Mouse (Mus musculus): ENCODE data around the gene Pcnx.

GRCm38 (mm10) chr12:81920614-81921013 is 60.8 kb downstream of the Pcnx start:
- no peak for TF ChIP-seq POLR2A (IDR thresholded peaks at IDR 0.05; ENCODE audit: low read depth, low read length)
- no peak for TF ChIP-seq CTCF (IDR thresholded peaks at IDR 0.05; ENCODE audit: extremely low read depth, insufficient read length, insufficient replicate concordance, low read depth, low read length)
